Comparison of ENCODE assay signal across 8 mouse cellular contexts in the genomic region with DNA sequence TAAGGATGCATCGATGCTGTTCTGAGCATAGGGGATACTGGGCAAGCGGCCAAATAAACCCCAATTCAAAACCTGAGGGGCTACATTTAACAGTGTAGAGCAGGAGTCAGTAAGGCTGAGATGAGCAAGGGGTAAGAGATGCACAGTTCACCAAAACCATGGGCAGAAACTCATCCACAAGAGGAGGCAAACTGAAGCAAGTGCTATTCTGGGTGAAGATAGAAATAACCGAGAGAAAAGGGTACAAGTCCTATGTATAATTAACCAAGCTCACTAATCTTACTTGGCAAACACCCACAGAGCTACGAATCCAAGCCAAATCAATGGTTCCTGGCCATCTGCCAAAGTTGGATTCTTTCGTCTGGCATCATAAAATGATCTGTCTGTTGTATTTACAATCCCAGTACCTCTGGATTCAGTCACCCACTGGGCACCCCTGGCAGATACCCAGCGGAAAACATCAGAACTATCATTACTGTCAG. TPM values are rescaled to one million over a fixed set of nuclear protein-coding genes. Genes with fewer than 3 reads are reported as not detected.
DNase-seq lines count a peak whose midpoint lies in the region; ATAC-seq and TF ChIP-seq lines count a peak whose summit lies in the region.

No protein-coding gene starts in this region.

- intact Hi-C loops in heart, postnatal 36 days (cut with DNase I) = no loop called here

- WGBS in stomach, postnatal 0 days = 27% methylated on average over 6 of the region's 6 CpGs

- no peak for TF ChIP-seq EP300 in stomach, postnatal 0 days (optimal IDR thresholded peaks at IDR 0.05)

- H3K36me3 ChIP-seq in stomach, postnatal 0 days (ENCODE audit: control insufficient read depth, insufficient read depth, low read length) = no peaks in the 10 kb centered on the region

- peak; percentile 19 for DNase-seq in heart, postnatal 4 days
- no peak for DNase-seq in heart, postnatal 36 days
- DNase-seq in right cerebral cortex, postnatal 4 days = peak; percentile 26
- no peak for DNase-seq in right cerebral cortex, postnatal 14 days
- peak; percentile 33 for DNase-seq in kidney, postnatal 10 days
- DNase-seq in stomach, postnatal 0 days (ENCODE audit: low spot score) = no peak
- no peak for DNase-seq in gastrocnemius, adult 8-10 months (ENCODE audit: low spot score in 2 of 2)

- no peaks in the 10 kb centered on the region for H3K27me3 ChIP-seq in stomach, postnatal 0 days (ENCODE audit: control insufficient read depth, insufficient read depth, low read length)

- peak overlapping the region; percentile 14; the same call in 1 of the 2 replicates for H3K9ac ChIP-seq in stomach, postnatal 0 days (ENCODE audit: low read length)

- ATAC-seq in stomach, postnatal 0 days (ENCODE audit: low FRiP score, low TSS enrichment) = no peak
- no peak for ATAC-seq in megakaryocyte-erythroid progenitor cell, adult 5-6 weeks (replicated peaks; ENCODE audit: low FRiP score, low TSS enrichment, poor library complexity, severe bottlenecking)

- peak overlapping the region; percentile 48 for H3K4me2 ChIP-seq in stomach, postnatal 0 days (replicated peaks; ENCODE audit: low read depth)

- no peak for TF ChIP-seq CTCF in stomach, postnatal 0 days (IDR thresholded peaks at IDR 0.05; ENCODE audit: low read depth)

- H3K27ac ChIP-seq in stomach, postnatal 0 days (replicated peaks) = peak overlapping the region; percentile 74

- peak overlapping the region; percentile 22 for H3K4me3 ChIP-seq in stomach, postnatal 0 days (ENCODE audit: low read depth, low read length)

- peaks cover 24% of the 10 kb centered on the region for H3K4me1 ChIP-seq in stomach, postnatal 0 days (replicated peaks; ENCODE audit: control insufficient read depth, insufficient read depth)

- H3K9me3 ChIP-seq in stomach, postnatal 0 days (ENCODE audit: control insufficient read depth, low read length) = no peaks in the 10 kb centered on the region

RNA-seq across cellular contexts. Expression of a gene that starts 6.3 kb away (rescaled TPM):
- 10 to 100 TPM; 38.0 to 44.1 TPM for total RNA-seq in heart, postnatal 4 days (2021)
- total RNA-seq in heart, postnatal 36 days (2021) = 10 to 100 TPM; 56.1 to 78.5 TPM
- 78.8 and 80.3 TPM in 2 replicates for polyA plus RNA-seq in stomach, postnatal 0 days (2015; fragmentation: Nextera tagmentation; extraction: Ambion mirVana)
- 10 to 100 TPM; 15.9 to 42.8 (median 35.9) TPM for total RNA-seq in gastrocnemius, adult 8-10 months (2022)
- total RNA-seq in megakaryocyte-erythroid progenitor cell, adult 5-6 weeks (2014; fragmentation: Nextera tagmentation) = 1.1 TPM in 1 of 2 replicates, not detected in the other
- total RNA-seq in megakaryocyte-erythroid progenitor cell, adult 5-6 weeks (2017) = 0.76 TPM in 1 of 2 replicates, not detected in the other

Comparison
In these comparisons a context has a peak if more than half of its experiments do, and no peak if none do; other contexts are left out.
1. DNase-seq: peak in heart, postnatal 4 days (single experiment), right cerebral cortex, postnatal 4 days (single experiment) and kidney, postnatal 10 days (single experiment); none in heart, postnatal 36 days (0 of 2), right cerebral cortex, postnatal 14 days (single experiment), stomach, postnatal 0 days (single experiment) and gastrocnemius, adult 8-10 months (0 of 2).
2. RNA of a gene that starts 6.3 kb away (total RNA-seq): 56.1 to 78.5 TPM in heart, postnatal 36 days, 38.0 to 44.1 TPM in heart, postnatal 4 days and 15.9 to 42.8 TPM in gastrocnemius, adult 8-10 months; 0.76 to 1.1 TPM in megakaryocyte-erythroid progenitor cell, adult 5-6 weeks; every median in the first group is over 4 times any median in the second.